Mouse (Mus musculus): ENCODE measurements around the gene Osgin1. TPM values are rescaled to one million over a fixed set of nuclear protein-coding genes. Genes with fewer than 3 reads are reported as not detected.

The Osgin1 gene
- total RNA-seq, 1 experiment from 2014 or later, result 9.9 TPM

DNA sequence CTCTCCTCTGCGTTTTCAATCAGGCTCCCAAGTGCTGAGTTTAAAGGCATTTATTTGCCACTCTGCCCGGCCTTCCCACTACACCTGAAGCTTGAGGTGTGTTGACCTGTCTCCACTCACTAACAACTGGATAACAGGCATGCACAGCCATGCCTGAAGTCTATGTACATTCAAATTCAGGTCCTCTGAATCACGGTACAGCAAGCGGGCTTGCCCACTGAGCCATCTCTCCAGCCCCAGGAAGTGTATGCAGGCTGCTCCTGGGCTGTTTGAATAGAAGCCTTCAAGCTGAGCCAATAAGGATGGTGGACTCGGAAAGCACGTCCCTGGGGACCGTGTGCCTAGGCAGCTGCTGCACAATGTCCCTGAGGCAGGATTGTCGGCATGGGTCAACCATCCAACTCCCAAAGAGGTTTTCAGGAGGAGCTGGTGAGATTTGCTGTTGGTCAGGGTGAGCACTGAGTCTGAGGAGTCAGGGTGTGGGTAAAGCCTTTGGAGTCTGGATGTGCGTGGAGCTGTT, 12.3 kb upstream of the Osgin1 start:
- no peak for ATAC-seq (replicated peaks; ENCODE audit: insufficient number of reproducible peaks, low FRiP score, low TSS enrichment, poor library complexity, severe bottlenecking)

DNA sequence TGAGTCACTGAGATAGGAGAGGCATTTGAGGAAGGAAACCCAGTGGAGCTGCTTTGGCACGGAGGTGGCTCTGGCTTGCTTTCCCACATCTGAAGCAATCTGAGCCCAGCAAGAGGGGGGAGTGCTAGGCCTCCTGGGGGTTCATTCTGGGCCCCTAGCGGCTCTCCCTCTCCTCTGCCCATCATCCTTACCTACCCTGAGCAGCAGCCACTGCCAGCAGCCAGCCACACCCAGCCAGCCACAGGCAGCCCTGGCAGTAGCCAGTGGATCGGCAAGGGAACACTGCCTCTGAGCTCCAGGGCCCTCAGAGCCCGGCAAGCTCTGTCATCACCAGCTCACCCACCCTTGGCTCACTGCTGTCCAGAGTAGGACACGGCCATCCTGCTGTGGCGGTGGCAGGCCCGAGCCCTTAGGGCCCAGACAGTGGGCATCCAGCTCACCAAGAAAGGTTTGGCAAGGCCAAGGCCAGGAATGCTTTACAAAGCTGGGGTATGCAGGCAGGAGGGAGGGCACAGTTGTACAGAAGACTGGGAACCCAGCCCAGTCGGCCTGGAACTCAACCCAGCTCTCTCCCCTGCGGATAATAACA, 11.7 kb upstream of the Osgin1 start:
- no peak for ATAC-seq (replicated peaks; ENCODE audit: insufficient number of reproducible peaks, low FRiP score, low TSS enrichment, poor library complexity, severe bottlenecking)

DNA sequence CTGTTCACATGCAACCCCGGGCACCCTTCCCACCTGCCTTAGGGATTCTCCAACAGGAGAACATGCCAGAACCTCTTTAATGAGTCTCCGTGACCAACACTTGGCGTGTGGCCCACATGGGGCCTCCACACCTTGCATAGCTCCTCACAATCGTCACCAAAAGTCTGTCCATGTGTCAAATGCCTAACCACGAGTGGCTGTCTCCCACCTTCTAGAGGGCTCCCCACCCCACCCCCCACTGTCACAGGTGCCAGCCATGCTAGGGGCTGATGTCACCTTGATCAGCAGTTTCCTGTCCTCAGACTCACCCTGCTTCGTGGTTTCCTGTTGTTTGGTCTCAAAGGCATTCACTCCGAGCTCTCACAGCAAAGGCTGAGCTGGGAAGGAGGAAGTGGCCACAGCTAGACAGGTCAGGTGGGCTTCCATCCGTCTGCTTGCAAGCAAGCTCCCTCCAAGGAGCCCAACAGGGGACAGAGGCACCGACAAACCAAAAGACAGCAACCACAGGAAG, 10.2 kb upstream of the Osgin1 start:
- peak; percentile 64 for ATAC-seq (replicated peaks; ENCODE audit: insufficient number of reproducible peaks, low FRiP score, low TSS enrichment, poor library complexity, severe bottlenecking)

DNA sequence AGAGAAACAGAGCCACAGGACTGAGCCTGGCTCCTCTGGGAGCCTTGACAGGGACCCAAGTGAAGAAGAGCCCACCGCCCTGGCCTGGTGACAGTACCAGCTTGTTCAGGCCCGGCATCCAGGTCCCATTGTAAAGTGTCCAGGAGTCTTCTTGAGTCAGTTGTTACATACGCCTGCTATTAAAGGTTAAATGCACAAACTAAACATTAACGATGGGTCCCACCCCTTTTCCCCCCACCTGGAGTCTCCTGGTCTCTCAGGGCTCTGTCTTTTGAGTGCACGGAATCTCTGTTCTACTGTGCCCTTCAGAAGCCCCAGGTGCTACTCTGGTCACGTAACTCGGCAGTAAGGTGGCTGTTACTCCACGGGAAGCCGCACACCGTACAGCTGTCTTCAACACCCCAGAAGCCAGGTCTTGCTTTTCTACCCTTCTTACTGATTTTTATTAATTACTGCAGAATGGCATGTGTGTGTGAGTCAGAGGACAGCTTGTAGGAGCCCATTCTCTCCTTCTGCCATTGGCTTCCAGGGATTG, 9.7 kb upstream of the Osgin1 start:
- no peak for ATAC-seq (replicated peaks; ENCODE audit: insufficient number of reproducible peaks, low FRiP score, low TSS enrichment, poor library complexity, severe bottlenecking)

DNA sequence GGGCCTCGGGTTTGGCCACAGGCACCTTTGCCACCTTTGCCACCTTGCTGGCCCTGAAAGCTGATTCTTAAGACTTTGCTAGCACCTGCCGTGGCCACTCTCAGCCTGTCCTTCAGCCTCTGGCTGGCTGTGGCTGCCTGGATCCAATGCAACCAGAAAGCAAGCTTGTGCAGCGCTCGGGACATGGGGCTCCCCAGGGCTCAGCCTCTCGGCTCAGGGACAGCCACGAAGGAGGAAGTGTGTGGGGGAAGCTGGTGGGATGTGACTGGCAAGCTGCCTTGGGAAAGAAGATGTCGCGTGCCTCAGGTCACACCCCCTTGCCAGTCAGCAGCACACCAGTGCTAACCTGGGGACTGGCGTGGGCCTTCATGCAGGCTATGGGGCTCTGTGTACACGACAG, 9.2 kb upstream of the Osgin1 start:
- peak; percentile 30 for ATAC-seq (replicated peaks; ENCODE audit: insufficient number of reproducible peaks, low FRiP score, low TSS enrichment, poor library complexity, severe bottlenecking)

DNA sequence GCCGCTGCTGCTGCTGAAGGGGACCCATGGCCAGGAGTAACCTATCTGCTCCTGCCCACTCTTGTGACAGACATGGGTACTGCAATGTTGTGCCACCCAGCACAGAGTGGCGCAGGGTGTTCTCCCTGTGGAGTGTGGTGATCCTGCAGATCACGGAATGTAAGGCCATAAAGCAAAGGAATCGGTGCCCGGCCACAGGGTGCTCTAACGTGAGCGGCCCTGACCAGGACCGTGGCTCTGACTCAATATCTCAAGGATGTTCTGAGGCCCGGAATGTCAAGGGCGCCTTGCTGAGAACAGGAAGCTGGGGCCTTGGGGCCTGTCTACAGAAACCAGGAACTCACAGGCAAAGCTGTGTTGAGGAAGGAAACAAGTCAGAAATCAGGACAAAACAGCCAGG, 8.4 kb upstream of the Osgin1 start:
- peak; percentile 51 for ATAC-seq (replicated peaks; ENCODE audit: insufficient number of reproducible peaks, low FRiP score, low TSS enrichment, poor library complexity, severe bottlenecking)

DNA sequence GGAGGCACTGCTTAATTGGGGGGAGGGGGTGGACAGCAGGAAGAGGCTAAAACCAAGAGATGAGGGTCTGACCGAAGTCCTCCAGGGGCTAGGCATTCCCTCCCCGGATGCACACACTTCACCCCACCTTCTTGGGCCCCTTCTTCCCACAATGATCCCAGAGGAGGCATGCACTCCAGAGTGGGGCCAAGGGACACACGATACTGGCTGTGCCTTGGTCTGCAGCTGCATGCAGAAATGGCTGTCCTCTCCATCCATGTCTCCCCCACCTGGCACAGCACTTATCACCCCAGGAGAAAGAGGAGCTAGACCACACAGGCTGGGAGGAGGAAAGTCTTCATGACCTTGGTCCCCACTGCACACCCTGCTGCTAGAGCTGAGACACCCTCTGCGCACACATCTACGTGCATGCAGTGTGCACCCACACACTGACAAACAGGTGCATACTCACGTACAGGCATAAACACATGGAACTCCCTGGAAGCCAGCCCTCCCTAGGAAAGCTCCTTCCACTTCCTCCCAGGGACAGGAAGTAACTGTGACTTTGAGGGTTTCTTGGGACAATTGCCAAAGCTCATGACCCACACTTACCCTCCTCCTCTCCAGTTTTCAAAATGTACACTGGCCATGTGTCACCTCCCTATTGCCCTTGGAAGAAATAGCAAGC, 7.7 kb upstream of the Osgin1 start:
- ATAC-seq (replicated peaks; ENCODE audit: insufficient number of reproducible peaks, low FRiP score, low TSS enrichment, poor library complexity, severe bottlenecking), result no peak

DNA sequence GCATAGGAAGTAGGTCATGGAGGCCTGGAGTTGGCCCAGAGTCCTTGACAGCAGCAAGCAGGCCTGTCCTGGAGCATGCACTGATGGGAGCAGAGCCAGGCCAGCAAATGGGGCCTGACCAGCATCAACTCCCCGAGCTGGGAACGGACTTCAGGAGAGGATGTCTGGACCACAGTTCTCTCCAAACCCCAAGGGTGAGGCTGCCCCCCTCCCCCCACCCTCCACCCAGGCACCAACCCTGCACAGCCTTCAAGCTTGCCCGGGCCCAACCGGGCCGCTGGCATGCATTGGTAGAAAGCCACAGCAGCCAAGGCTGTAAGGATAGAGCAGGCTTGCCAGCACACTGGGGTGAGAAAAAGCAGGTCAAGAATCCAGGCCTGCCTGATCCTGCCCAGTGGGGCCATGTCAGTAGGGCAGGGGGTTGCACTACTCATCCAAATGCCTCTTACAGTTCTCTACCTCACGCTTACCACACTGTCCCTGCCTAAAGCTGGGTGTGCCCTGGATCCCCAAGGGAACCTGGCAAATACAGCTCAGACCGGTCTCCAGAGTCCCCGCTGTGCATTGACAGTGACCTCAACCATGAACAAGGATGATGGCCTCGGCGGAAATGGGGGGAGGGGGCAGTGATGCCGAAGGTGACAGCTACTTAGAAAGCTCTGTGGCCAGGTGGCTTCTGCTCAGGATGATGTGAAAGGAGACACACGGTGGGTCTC, 6.1 kb upstream of the Osgin1 start:
- no peak for ATAC-seq (replicated peaks; ENCODE audit: insufficient number of reproducible peaks, low FRiP score, low TSS enrichment, poor library complexity, severe bottlenecking)

DNA sequence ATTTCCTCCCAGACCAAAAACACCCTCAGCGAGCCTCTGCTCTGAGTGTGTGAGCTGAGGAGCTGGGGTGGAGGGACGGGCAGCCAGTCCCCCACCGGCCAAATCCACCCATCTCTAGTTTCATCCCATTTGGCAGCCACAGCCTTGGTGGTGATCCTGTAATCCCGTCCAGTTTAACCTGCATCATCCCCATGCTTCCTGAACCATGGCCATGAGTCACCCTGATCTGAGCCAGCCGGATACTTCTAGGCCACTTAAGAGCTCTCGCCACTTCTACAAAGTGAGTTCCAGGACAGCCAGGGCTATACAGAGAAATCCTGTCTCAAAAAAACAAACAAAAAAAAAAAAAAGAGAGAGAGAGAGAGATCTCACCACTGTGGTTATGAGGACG, 5.6 kb upstream of the Osgin1 start:
- no peak for ATAC-seq (replicated peaks; ENCODE audit: insufficient number of reproducible peaks, low FRiP score, low TSS enrichment, poor library complexity, severe bottlenecking)

DNA sequence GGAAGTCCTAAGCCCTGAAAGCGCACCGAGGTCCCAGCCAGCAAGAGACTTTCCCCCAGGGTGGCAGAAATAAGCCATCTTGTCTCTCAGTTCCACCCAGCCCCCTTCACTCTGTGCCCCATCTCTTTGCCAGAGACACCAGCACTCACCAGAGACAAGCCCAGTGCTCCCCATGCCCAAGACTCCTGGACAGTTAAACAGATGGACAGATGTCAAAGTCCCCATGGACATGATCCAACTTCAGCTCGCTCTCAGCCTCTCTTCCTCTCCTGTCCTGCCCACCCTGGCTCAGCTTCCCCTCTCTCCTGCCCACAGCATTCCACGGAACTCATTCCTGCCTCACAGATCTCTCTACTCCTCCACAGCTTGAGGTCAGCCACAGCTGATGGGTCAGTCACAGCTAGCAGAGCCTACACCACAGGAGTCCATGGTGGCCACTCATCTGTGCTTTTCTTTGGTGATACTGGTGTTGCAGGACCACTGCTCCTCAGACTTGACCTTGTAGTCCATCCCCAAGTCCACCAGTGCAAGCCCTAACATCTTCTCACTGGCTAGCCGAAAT, 5.1 kb upstream of the Osgin1 start:
- ATAC-seq (replicated peaks; ENCODE audit: insufficient number of reproducible peaks, low FRiP score, low TSS enrichment, poor library complexity, severe bottlenecking), result no peak

DNA sequence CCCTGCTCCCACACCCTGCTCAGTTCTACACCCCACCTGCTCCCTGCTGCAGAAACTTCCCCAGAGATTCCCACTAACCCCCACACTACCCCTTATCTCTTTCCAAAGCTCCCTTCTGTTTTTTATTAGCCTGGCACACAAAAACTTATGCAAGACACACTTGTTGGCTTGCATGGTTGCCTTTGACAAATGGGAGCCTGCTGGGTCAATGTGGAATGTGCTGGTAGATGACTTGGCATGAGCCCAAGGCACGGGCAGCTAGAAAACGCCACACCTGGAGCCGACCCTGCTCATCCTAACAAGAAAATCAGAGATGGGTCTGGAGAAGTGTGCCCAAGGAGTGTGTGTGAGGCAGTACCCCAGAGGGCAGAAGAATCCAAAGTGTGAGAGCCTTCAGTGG, 4.4 kb upstream of the Osgin1 start:
- ATAC-seq (replicated peaks; ENCODE audit: insufficient number of reproducible peaks, low FRiP score, low TSS enrichment, poor library complexity, severe bottlenecking), result no peak

DNA sequence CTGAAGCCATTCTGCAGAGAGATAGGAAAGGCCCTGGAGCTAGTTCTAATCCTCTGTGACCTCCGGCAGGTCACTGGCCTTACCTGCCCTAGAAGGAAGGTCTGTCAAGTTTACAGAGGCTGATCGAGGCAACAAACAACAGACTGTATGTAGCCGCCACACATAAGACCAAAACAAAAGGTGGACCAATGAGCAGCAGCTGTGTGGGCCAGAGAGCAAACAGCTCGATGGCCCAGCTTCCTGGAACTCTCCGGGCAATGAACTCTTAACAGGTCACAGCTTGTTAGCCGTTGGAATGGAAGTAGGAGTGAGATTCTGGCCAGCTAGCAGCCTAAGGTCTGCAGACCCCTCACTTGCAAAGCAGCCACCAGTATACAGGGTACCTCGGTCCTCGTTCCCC, 3.7 kb upstream of the Osgin1 start:
- no peak for ATAC-seq (replicated peaks; ENCODE audit: insufficient number of reproducible peaks, low FRiP score, low TSS enrichment, poor library complexity, severe bottlenecking)

DNA sequence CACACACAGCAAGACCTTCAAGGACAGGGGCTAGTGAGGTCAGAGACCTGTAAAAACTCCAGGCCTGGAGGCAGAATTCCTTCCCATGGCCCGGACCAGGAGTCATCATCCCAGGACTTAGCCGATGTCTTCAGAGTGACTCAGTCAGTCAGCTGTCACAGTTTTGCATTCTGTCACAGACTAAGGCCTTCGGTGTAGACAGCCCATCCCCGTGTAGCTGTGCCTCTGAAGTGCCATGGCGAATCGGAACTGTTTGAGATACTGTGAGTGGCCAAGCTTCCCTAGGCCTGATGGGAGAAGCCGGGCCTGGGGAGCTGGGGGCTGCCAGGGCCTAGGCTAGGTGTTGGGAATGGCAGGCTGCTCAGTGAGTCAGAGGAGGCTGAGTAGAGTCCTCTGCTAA, 3.2 kb upstream of the Osgin1 start:
- ATAC-seq (replicated peaks; ENCODE audit: insufficient number of reproducible peaks, low FRiP score, low TSS enrichment, poor library complexity, severe bottlenecking), result no peak

DNA sequence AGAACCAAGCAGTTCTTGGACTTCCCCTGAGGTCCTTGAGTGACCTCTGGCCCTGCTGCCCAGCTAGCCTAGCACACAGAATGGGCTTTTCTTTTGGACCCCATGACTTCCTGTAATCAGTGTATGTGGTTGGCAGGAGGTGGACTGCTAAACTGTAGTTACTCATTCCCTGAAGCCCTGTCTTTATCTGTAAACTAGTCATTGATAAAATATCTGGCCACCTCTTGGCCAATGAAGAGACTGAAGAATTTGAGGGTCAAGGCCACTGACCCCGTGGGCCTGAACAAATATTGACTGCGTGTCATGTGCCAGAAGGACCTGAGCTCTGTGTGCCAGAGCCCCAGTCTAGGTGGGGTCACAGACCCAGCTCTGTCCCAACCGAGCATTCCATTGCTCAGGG, 1.6 kb upstream of the Osgin1 start:
- ATAC-seq (replicated peaks; ENCODE audit: insufficient number of reproducible peaks, low FRiP score, low TSS enrichment, poor library complexity, severe bottlenecking), result no peak

DNA sequence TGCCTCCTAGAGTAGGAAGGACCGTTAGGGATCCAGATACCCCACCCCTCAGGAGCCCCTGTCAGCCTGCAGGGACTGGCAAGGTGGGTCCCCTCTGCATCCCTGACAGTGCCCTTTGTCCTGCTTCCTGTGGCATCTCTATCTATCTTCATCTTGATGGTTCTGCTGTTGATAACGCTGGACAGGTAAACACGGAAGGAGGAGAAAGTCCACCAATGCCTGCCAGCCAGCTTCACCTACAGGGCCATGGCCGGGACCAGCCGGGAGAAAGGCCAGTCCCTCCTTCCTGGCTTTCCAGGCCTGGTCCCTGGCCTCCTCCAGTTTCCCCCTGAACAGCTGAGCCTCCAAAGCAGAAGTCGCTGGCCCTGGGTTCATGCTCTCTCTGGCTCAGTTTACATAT, 645 bp downstream of the Osgin1 start:
- no peak for ATAC-seq (replicated peaks; ENCODE audit: insufficient number of reproducible peaks, low FRiP score, low TSS enrichment, poor library complexity, severe bottlenecking)

DNA sequence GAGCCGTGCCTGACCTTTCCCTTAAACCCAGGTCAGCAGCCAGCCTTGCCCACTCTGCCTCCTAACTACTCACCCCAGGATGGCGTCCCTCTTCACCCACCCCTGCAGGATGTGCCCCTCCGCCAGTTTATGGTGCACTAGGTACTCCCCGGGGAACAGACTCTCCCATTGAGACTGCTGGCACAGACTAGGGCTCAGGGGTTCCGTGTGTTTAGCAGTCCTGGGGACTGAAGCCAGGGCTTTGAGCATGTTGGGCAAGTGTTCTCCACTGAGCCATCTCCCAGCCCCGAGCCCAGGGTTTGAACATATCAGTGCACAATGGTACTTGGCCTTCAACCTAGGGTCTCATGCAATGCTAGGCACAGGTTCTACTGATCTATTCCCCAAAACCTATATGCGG, 1.6 kb downstream of the Osgin1 start:
- no peak for ATAC-seq (replicated peaks; ENCODE audit: insufficient number of reproducible peaks, low FRiP score, low TSS enrichment, poor library complexity, severe bottlenecking)

DNA sequence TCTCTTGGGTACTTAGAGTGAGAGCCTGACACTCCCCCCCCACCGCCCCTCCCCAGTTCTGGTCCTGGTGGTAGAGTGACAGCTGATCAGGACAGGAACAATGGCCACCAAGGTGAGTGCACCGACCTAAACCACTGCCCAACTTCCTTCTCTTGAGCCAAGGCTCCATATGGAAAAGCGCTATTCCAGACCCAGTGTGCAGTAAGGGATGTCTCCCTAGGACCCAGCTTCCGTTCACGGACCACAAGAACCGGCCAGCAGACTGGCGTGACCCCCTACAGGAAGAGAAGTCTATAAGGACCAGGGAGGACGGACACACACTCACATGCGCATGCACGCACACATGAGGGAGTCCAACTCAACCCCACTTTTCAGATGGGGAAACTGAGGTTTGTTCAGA, 2.4 kb downstream of the Osgin1 start:
- ATAC-seq (replicated peaks; ENCODE audit: insufficient number of reproducible peaks, low FRiP score, low TSS enrichment, poor library complexity, severe bottlenecking), result no peak

DNA sequence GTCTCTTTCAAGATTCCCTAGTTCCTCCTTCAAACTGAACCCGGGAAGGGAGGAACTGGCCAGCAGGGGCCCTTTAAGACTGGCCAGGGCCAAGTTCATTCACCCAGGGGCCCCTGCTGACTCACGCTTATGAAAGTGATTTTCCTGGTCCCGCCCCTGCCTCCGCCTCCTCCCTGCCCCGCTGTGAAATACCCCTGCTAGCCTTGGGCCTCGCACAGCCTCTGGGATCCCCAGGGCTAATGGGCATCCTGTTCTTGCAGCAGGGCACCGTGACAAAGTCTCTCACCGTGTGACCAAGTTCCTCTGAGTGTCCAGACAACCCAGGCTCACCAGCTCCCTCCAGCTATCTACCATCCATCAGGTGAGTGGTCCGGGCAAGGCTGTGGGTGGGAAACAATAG, 3.0 kb downstream of the Osgin1 start:
- ATAC-seq (replicated peaks; ENCODE audit: insufficient number of reproducible peaks, low FRiP score, low TSS enrichment, poor library complexity, severe bottlenecking), result peak; percentile 77

DNA sequence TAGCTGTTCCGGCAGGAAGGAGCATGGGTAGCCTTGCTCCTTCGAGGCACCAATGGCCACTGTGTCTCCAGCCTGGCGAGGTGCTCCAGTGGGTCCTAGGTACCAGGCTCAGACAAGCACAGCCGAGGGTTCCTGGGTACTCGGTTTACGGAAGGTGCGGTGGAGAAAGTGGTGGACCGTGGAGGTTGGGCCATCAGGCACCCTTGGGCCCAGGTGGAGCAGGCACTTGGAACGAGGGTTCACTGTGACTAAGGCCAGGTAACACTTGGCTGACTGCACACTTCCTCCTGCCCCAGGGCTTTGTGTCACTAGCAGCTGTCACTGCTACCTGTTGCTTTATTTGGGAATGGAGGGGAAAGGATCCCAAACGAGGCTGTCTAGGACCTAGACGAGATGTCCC, 3.6 kb downstream of the Osgin1 start:
- ATAC-seq (replicated peaks; ENCODE audit: insufficient number of reproducible peaks, low FRiP score, low TSS enrichment, poor library complexity, severe bottlenecking), result no peak

All from monocyte, adult 5-6 weeks (primary cell).